Mouse (Mus musculus): ENCODE results near the gene Rspo1. TPM values are rescaled to one million over a fixed set of nuclear protein-coding genes. Genes with fewer than 3 reads are reported as not detected.

Rspo1 gene
- polyA plus RNA-seq, 1 experiment from 2014 or later: 4.9 TPM

Other genes with a start within 250 kb of the Rspo1 start
- gene Inpp5b, start 244.6 kb upstream of the Rspo1 start, polyA plus RNA-seq (2014; fragmentation: Nextera tagmentation; extraction: Ambion mirVana): 58.2 and 63.3 TPM in 2 replicates
- gene Mtf1, start 184.3 kb upstream of the Rspo1 start, polyA plus RNA-seq (2014; fragmentation: Nextera tagmentation; extraction: Ambion mirVana): 21.2 and 24.2 TPM in 2 replicates
- gene Yrdc, start 135.8 kb upstream of the Rspo1 start, polyA plus RNA-seq (2014; fragmentation: Nextera tagmentation; extraction: Ambion mirVana): 43.5 and 49.2 TPM in 2 replicates
- gene 1110065P20Rik, start 135.2 kb upstream of the Rspo1 start, polyA plus RNA-seq (2014; fragmentation: Nextera tagmentation; extraction: Ambion mirVana): 25.5 and 26.2 TPM in 2 replicates
- gene Maneal, start 124.3 kb upstream of the Rspo1 start, polyA plus RNA-seq (2014; fragmentation: Nextera tagmentation; extraction: Ambion mirVana): 0.18 and 0.23 TPM in 2 replicates
- gene Epha10, start 105.5 kb upstream of the Rspo1 start, polyA plus RNA-seq (2014; fragmentation: Nextera tagmentation; extraction: Ambion mirVana): 0.08 TPM in 1 of 2 replicates, not detected in the other
- 3.5 and 4.1 TPM in 2 replicates for gene 9930104L06Rik, start 49.4 kb upstream of the Rspo1 start, polyA plus RNA-seq (2014; fragmentation: Nextera tagmentation; extraction: Ambion mirVana)
- gene Cdca8, start 47.1 kb upstream of the Rspo1 start, polyA plus RNA-seq (2014; fragmentation: Nextera tagmentation; extraction: Ambion mirVana): 190 and 201 TPM in 2 replicates
- gene Gnl2, start 30.2 kb downstream of the Rspo1 start, polyA plus RNA-seq (2014; fragmentation: Nextera tagmentation; extraction: Ambion mirVana): 106 and 107 TPM in 2 replicates
- gene Dnali1, start 79.3 kb downstream of the Rspo1 start, polyA plus RNA-seq (2014; fragmentation: Nextera tagmentation; extraction: Ambion mirVana): 0.07 and 0.19 TPM in 2 replicates
- 26.7 and 31.3 TPM in 2 replicates for gene Snip1, start 80.2 kb downstream of the Rspo1 start, polyA plus RNA-seq (2014; fragmentation: Nextera tagmentation; extraction: Ambion mirVana)
- 53.6 and 54.2 TPM in 2 replicates for gene Meaf6, start 98.7 kb downstream of the Rspo1 start, polyA plus RNA-seq (2014; fragmentation: Nextera tagmentation; extraction: Ambion mirVana)
- gene Zc3h12a, start 141.4 kb downstream of the Rspo1 start, polyA plus RNA-seq (2014; fragmentation: Nextera tagmentation; extraction: Ambion mirVana): 1.0 and 1.3 TPM in 2 replicates

Data from liver, embryonic 11.5 days (tissue).